Mouse (Mus musculus): ENCODE results near the gene Krba1.

Gene Krba1

DNA sequence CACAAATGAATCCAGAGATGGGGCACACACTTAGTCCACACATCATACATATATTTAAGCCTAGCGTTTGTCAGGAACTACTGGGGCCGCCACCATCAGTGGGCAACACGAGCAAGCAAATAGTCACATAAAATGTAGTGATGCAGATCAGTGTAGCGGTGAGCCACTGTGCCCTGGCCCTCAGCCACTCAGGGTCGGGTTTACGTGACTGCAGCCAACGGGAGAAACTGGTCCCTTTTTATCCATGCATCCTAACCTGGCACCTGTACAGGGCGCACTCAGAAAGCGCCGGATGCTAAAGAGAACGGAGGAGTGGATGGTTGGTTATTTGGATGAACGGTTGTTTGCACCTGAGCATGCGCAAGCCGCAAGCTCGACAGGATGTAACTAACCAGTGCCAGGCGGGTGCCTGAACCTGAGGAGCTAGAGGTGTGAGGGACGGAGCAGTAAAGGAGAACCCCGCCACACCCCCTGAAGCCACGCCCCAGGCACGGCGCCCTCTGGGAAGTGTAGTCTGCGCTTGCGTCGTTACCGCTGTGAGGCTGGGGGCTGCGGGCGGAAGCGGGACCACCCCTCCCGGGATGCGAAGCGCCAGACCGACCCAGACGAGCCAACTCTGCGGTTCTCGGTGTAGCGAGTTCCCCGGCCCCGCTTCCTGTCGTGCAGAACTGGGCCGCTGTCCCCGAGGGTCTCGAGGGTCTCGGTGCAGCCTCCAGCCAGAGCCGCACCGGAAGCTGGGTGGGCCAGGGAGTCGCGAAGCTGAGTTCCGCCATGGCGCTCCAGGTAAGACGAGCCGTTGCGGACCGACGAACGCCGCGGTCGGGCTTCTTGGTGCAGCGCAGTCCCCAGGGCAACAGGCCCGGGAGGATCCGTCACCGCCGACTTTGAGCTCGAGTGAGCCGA lies at the start of gene Krba1:
TSS of gene Krba1 (plus strand) at position 482 of the 903 bp plus-strand sequence.
- DNase-seq (ENCODE audit: extremely low spot score, low spot score), result peak; percentile 84

DNA sequence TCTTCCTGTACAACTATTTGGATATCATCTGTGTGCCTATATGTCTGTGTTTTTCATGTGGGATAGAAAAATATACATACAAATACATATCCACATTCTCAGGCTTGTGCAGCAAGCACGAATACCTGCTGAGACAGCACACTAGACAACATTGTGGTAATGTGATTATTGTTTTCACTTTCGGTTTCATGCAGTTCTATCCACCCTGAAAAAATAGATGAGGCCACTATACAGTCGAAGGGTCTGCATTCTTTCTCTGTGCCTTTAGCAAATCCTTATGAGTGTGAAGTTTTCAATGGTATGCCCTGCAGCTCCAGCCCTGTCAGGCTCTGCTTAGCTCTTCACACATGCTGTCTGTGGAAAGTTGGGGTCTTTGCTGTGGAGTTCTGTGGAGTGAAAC lies 36.5 kb upstream of the Krba1 start:
- no peak for DNase-seq (ENCODE audit: extremely low spot score, low spot score)

DNA sequence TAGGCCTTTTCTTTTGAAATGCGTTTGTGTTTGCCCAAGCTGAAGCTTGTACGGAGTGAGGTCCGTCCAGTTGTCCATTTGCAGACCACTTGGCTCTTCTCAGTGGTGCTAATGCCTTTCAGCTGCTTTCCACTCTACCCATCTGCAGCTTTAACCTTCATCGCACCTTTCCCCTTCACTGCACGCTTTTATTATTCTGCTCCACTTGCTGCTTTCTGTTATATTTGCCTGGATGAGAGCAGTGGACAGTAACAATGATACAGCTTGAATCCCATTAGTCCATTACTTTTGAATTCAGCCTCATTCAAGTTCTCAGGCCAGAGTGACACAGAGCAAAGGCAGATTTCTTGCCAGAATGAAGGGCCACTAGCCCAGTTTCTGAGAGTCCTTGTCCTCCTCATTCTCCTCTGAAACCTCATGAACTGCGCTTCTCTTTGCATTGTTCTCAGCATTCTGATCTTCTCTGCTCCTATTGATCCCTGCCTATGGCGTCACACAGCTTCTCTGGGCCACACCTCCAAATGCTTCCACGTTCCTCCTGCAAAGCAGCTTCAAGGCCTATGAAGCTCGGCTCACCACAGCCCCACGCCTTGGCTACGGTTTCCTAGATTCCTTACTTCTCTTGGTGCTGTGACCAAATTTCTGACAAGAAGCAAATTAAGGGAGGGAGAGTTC lies 28.9 kb upstream of the Krba1 start:
- peak; percentile 17 for DNase-seq (ENCODE audit: extremely low spot score, low spot score)

DNA sequence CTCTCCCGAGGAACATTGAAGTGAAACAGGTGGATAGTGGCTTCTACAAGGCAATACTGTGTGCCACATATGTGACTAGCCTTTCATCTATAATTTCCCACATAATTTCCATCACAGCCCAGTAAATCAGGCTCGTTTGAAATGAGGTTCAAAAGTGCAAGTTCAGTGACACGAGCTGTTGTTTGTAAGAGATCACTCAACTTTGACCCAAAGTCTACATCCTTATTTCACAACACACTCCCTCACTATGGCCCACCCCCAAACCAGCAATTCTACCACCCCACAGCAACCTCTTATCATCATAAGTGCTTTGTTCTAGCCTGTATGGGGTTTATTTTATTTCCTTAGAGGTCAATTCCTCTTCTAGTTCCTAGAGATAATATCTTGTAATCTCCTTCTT lies 7.2 kb upstream of the Krba1 start:
- DNase-seq (ENCODE audit: extremely low spot score, low spot score), result no peak

DNA sequence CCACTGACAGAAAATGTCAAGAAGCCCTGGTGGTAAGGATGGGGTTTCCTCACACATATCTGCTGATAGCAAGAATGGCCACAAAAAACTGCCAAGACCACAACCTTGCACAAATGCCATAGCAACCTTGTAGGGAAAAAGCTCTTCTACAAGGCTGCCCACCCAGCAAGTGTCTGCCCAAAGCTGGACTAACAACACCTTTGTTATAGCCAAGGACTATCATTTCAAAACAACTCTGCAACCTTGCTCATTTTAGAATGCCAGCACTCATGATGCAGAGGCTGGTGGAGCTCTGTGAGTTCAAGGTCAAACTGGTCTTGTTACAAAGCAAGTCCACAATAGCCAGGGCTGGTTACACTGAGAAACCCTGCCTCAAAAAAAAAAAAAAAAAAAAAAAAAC lies 1.6 kb upstream of the Krba1 start:
- DNase-seq (ENCODE audit: extremely low spot score, low spot score), result no peak

DNA sequence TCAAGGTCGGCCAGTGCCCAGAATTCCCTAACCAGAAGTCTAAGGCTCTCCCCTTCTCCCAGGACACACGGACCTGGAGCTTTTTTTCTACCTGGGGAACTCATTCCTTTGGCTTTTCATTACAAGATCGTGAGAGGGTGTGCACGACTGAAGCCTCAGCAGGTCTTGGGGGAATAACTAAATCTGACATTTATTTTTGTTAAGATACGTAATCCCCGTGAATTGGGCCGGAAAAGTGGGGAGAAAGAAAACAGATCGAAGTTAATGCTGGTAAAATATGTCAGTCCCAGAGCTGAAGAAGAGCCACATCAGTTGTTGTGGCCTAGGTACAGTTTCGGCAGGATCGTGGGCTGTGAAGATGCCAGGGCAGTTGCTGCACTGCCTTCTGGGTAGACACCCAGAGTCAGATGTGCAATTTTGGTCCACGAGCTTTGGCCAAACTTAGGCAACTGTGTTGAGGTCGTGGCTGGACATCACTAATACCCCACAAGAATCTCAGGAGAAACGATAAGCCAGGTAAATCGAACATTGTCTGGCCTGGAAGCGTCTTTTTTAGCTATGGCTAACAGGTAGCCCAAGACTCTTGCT lies 716 bp downstream of the Krba1 start:
- DNase-seq (ENCODE audit: extremely low spot score, low spot score), result no peak

DNA sequence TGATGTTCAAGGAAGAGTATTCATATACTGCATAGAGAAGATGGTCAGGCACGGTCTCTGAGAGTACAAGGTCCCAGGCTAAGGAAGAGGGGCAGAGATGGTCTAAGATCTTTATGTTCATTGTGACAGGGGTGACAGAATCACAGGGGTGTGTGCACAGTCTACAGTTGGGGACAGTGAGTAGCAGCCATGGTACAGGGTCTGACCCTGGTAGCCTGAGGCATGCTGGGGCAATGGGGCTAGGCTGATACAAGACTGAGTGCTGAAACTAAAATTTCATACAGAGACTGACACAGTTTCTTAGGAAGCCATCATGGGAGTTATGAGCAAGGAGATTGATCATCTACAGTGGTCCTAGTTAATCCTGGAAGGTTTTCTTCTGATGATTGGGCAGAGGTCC lies 1.3 kb downstream of the Krba1 start:
- DNase-seq (ENCODE audit: extremely low spot score, low spot score), result no peak

DNA sequence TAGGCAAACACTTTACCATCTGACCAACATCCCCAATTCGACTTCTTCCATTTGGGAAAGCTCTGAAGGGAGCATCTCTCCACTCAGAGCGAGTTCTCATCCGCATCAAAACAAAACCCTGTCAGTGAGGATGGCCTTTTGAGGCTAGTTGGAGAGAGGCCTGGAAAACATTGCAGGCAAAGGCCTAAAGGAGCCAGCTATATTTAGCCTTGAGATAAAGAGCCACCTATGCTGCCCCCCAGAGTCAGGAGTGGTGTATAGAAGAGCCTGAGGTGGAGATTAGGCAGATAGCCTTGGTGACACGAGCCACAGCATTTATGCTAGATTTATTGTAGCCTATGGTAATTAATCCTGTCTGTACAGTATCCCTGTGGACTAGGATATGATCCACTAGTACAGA lies 1.9 kb downstream of the Krba1 start:
- no peak for DNase-seq (ENCODE audit: extremely low spot score, low spot score)

DNA sequence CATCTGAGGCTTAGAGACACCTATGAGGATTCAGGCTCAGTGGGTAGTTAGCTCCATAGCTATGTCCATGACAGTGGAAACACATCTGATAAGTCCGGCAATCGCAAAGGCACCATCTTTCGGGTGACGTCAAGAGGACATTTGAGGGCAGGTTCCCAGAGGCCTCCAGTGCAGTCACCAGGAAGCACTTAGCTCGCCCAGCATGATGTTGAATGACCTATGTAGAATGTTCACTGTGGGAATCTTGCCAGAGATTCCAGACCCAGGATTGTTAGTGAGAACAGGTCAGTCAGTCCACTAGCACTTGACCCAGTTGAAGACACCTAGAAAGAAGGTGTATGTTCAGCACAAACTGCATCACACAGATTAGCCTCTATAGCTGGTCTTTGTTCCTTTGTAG lies 4.5 kb downstream of the Krba1 start:
- no peak for DNase-seq (ENCODE audit: extremely low spot score, low spot score)

DNA sequence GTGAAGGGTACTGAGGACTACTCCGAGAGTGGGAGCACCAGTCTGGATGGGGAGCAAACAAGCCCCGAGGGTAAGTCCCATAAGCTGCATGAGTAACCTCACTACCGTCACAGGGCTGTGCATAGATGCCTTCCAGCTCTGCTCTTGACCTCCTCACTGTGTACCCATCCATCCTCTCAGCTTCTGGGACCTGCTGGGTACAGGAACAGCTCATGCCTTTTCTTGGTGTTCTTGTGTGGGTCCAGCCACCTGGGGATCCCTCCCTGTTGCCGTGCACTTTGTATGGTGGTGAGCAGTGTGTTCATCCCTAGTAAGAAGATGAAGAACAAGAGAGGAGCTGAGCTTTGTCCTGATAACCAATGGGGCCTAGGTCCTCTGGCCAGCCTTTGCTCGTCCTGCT lies 8.7 kb downstream of the Krba1 start:
- no peak for DNase-seq (ENCODE audit: extremely low spot score, low spot score)

DNA sequence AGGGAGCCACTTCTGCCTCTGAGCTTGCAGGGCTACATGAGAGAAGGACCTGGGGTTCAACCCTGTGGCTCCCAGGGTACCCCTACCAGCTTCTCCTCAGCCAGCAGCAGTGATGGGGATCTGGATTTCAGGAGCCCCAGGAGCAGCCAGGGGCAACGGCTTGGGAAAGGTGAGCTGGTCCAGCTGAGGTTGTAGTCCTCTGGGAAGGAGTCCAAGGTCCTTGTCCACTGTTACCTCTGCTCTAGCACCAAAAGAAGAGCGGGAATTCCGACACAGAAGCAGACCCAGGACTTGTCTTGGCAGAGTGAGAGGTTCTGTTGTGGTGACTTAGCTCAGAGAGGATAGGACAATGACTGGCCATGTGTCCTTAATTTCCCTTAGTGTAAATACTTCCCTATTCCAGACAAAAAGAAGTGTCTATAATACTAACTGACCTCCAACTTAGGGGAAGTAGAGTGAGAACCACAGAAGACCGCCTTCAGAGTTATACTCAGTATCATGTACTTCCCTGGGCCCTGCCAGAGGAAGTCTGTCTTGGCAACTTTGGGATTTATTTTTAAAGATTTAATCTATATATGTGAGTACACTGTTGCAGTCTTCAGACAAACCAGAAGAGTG lies 14.4 kb downstream of the Krba1 start:
- no peak for DNase-seq (ENCODE audit: extremely low spot score, low spot score)

DNA sequence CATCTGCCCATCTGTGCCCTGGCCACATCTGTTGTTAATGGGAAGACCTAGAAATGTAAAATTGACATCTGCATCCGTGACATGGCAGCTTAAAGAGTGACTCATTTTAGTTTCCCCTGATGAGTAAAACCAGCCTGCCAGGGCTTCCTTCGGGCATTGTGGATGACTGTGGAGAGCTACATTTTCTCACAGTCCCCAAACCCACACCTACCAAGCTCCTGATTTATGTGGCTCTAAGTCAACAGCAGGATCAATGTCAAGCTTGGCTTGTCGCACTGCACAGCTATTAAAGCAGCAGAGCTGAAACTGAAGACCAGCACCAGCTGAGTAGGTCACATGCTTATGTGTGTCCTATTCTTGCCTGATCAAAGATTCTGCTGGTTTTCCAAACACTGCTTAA lies 15.2 kb downstream of the Krba1 start:
- DNase-seq (ENCODE audit: extremely low spot score, low spot score), result no peak

DNA sequence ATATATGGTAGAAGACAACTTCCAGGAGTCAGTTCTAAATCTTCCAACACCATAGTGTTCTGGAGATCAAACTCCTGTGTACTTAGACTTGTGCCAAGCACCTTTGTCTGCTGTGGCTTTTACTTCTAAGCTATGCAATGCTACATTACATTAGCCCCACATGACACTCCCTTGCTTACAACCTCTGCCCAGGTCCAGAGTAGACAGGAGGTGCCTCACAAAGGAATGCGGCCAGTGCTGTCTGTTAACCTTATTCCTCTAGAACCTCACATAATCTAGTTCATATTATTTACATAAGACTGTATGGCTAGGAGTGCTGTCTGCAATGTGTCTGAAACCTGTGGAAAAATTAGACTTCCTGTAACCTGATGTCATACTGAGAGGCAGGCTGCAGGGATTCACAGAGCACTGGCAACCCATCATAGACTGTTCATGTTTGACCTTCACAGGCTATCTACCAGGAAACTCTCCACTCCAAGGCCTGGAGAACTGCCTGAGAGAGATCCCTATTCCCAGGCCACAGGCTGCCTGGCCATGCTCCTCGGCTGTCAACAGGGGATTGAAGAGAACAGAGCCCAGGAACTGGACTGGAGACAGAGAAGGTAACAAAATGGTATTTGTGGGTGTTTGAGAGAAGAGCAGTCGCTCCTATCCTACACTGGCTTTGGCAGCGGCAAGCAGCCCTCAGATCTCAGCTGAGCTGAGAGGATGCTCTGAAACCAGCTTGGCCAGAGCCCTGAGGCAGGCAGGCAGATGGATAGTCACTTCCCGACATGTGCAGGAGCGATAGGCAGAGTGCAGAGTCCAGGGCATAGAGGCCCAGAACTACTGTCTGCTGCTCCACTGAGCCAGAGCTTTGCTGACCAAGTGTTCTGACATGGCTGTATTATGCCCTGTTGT lies 16.1 kb downstream of the Krba1 start:
- no peak for DNase-seq (ENCODE audit: extremely low spot score, low spot score)

DNA sequence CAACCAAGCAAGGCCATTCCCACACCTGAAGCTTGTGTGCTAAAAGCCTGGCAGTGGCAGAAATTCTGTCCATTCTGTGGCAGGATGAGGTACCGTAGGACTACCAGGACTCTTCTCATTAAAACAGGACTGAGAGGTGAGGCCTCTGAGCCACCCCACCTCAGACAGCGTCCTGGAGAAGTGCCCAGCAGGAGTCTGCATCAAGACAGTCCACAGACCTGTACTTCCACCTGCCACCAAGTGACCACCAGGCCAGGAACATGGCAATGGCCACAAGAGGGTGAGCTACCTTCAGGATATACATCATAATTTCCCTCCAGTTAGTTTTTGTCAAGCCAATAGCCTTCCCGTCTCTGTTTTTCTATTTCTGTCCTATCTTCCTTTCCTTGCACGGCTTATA lies 16.8 kb downstream of the Krba1 start:
- no peak for DNase-seq (ENCODE audit: extremely low spot score, low spot score)

DNA sequence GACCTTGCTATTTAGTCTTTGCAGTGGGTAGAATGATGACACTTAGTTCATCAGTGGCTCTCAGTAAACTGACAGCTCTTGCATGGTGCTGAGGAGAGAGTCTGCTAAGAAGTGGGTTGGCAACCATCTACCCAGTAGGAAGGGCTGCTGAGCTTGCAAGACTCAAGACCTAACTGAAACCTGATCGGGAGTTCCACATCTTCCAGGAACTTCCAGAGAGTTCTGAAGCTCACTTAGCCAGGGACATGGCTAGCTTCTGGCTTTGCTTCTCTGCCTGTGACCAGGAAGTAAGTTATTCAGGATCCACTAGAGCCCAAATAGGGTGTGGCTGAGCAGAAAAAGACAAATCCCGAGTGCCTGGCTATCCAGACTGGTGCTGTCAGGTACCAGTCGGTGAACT lies 17.3 kb downstream of the Krba1 start:
- no peak for DNase-seq (ENCODE audit: extremely low spot score, low spot score)

DNA sequence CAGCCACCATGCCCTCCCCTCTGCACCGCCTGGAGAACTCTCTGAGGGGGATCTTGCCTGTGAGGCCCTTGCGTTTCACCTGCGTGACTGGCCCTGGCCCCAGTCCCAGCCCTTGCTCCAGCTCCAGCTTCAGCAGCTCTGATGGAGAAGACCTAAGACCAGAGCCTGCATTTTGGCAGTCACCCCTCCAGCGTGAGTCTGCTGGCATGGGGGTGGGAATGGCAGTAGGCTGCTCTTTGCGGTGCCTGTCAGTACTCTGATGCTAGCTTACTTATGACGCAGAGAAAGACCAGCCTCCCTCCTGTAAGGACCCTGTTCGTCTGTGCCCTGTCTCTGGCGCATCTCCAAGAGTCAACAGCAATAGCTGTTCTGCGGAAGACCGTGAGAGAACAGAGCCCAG lies 17.7 kb downstream of the Krba1 start:
- no peak for DNase-seq (ENCODE audit: extremely low spot score, low spot score)

DNA sequence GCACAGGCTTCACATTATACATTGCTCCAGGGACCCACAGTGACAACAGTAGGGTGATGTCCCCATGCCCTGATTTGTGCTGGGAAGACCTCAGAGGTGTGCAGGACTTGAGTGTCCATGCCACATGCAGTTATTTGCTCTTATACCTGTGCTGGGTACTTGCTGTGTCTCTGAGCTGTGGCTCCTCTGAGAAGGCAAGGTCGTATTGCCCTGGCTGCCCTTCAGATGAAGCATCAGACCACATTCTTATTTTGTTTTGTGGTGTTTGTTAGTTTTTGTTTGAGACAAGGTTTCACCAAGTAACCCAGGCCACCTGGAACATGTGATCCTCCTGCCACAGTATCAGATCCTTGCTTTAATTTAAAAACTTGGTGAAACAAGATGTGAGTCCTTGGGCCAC lies 19.5 kb downstream of the Krba1 start:
- no peak for DNase-seq (ENCODE audit: extremely low spot score, low spot score)

DNA sequence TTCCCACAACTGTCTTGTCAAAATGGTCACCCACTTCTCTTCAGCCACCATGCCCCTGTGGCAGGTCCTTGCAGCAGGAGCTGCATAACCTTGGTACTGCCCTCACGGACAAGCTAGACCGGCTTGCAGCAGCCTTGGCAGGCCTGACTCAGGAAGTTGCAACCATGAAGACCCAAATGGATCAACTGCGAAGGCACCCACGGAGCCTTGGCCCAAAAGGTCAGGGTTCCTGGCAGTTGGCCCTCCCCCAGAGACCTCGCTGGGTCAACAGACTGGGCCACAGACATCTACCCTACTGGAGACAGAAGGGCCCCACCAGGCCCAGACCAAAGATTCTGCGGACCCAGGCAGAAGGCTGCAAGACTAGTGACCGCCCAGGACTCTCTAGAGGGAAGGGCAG lies 20.2 kb downstream of the Krba1 start:
- no peak for DNase-seq (ENCODE audit: extremely low spot score, low spot score)

DNA sequence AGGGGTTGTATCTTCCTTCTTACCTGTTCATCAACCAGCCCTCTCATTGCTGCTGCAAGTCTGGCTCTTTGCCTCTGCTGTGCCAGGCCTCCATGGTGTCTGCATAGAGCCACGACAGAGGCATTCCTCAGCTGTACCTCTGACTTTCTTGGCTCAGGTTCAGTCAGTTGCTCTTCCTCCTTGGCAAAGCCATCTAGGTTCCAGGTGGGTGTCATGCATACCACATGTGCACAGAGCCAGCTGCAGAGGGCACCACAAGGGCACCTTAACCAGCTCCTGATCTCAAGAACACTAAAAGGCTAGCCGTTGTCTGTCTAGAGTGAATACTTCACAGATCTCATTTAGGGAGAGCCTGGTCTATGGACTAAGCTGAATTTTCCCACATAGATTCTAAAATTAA lies 21.1 kb downstream of the Krba1 start:
- no peak for DNase-seq (ENCODE audit: extremely low spot score, low spot score)

DNA sequence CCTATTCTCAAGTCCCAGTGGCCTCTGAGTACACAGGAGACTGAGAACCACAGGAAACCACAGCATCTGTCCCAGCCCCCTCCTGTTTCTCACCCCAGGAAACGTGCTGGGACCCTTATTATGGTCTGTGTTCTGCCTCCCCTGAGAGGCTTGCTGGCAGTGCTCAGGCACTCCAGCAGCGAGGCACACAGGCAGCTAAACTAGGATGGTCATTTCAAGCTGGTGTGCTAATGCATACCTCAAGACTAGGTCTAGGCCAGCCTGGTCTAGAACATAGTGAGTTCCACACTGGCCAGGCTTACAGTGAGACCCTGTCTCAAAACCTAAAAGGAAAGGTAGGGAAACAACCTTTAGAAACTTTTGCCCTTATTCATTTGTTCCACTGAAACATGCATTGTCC lies 25.3 kb downstream of the Krba1 start:
- no peak for DNase-seq (ENCODE audit: extremely low spot score, low spot score)

DNA sequence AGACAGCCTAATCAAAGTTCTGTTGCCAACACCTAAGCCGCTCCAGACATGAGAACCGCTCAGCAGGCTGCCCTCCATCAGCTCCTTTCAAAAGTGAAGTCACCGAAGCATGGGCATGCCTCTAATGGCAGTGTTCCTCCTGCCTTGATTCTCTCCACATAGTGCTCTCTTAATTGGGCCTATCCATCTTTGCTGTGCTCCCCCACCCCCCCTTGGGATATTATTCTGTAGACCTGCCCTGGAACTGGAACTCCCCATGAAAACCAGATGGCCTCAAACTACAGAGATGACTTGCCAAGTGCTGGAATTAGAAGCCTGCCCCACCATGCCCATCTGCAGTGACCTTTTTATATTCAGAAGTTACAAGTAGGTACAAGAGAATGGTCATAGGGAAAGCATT lies 27.9 kb downstream of the Krba1 start:
- DNase-seq (ENCODE audit: extremely low spot score, low spot score), result no peak
